Mouse (Mus musculus): ENCODE data around the gene Ankrd40.

- TF ChIP-seq CTCF (IDR thresholded peaks at IDR 0.05; ENCODE audit: extremely low read depth, insufficient read depth, low read length) (no peak), POLR2A (IDR thresholded peaks at IDR 0.05; ENCODE audit: extremely low read depth, insufficient read depth, low read length) (no peak)
These were observed 14.5 kb downstream of the Ankrd40 start for GRCm38 (mm10) chr11:94342114-94342905.
